Mouse (Mus musculus): ENCODE results near the gene Hes3. TPM values are rescaled to one million over a fixed set of nuclear protein-coding genes. Genes with fewer than 3 reads are reported as not detected.

The Hes3 gene
- polyA plus RNA-seq, 1 experiment from 2014 or later = not detected

GRCm38 (mm10) chr4:152278986-152279385, 12.5 kb downstream of the Hes3 start:
- Histone ChIP-seq H3K9me3 (replicated peaks; ENCODE audit: control insufficient read depth, low read length) (no peaks in the 10 kb centered on the region), H3K27me3 (ENCODE audit: control insufficient read depth, insufficient read depth, low read length) (peaks cover 60% of the 10 kb centered on the region)
- WGBS (ENCODE audit: insufficient replicate concordance) = 85% methylated on average over 23 of the region's 23 CpGs

GRCm38 (mm10) chr4:152277916-152278315, 13.5 kb downstream of the Hes3 start:
- H3K27ac ChIP-seq (ENCODE audit: low read depth, low read length) = no peak overlapping the region
- no peak for ATAC-seq (replicated peaks; ENCODE audit: insufficient number of reproducible peaks, low FRiP score, low TSS enrichment)
- no peaks in the 10 kb centered on the region for H3K36me3 ChIP-seq (ENCODE audit: control insufficient read depth, insufficient read depth, low read length)
- WGBS (ENCODE audit: insufficient replicate concordance) = 71% methylated on average over 2 of the region's 2 CpGs
- no peak overlapping the region for H3K4me3 ChIP-seq (ENCODE audit: low read depth, low read length)
- H3K9ac ChIP-seq (ENCODE audit: low read depth, low read length) = no peak overlapping the region
- H3K9me3 ChIP-seq (replicated peaks; ENCODE audit: control insufficient read depth, low read length) = no peaks in the 10 kb centered on the region
- H3K4me2 ChIP-seq = no peak overlapping the region
- peaks cover 49% of the 10 kb centered on the region for H3K27me3 ChIP-seq (ENCODE audit: control insufficient read depth, insufficient read depth, low read length)
- H3K4me1 ChIP-seq (ENCODE audit: control insufficient read depth, insufficient read depth, low read length) = peaks cover 24% of the 10 kb centered on the region

More at GRCm38 (mm10) chr4:152278986-152279385, 12.5 kb downstream of the Hes3 start:
- Histone ChIP-seq H3K27ac (ENCODE audit: low read depth, low read length) (no peak overlapping the region), H3K4me2 (no peak overlapping the region), H3K4me1 (ENCODE audit: control insufficient read depth, insufficient read depth, low read length) (peaks cover 19% of the 10 kb centered on the region), H3K36me3 (ENCODE audit: control insufficient read depth, insufficient read depth, low read length) (no peaks in the 10 kb centered on the region), H3K4me3 (ENCODE audit: low read depth, low read length) (no peak overlapping the region), H3K9ac (ENCODE audit: low read depth, low read length) (no peak overlapping the region)
- ATAC-seq (replicated peaks; ENCODE audit: insufficient number of reproducible peaks, low FRiP score, low TSS enrichment) = no peak

- Histone ChIP-seq H3K27me3 (ENCODE audit: control insufficient read depth, insufficient read depth, low read length) (peaks cover 37% of the 10 kb centered on the region), H3K36me3 (ENCODE audit: control insufficient read depth, insufficient read depth, low read length) (no peaks in the 10 kb centered on the region), H3K4me2 (no peak overlapping the region), H3K4me3 (ENCODE audit: low read depth, low read length) (no peak overlapping the region), H3K9ac (ENCODE audit: low read depth, low read length) (no peak overlapping the region), H3K27ac (ENCODE audit: low read depth, low read length) (no peak overlapping the region), H3K9me3 (replicated peaks; ENCODE audit: control insufficient read depth, low read length) (no peaks in the 10 kb centered on the region), H3K4me1 (ENCODE audit: control insufficient read depth, insufficient read depth, low read length) (peaks cover 33% of the 10 kb centered on the region)
- ATAC-seq (replicated peaks; ENCODE audit: insufficient number of reproducible peaks, low FRiP score, low TSS enrichment) = no peak
- 45% methylated on average over 10 of the region's 10 CpGs for WGBS (ENCODE audit: insufficient replicate concordance)
Measured at GRCm38 (mm10) chr4:152276389-152277347, 14.8 kb downstream of the Hes3 start.

DNA sequence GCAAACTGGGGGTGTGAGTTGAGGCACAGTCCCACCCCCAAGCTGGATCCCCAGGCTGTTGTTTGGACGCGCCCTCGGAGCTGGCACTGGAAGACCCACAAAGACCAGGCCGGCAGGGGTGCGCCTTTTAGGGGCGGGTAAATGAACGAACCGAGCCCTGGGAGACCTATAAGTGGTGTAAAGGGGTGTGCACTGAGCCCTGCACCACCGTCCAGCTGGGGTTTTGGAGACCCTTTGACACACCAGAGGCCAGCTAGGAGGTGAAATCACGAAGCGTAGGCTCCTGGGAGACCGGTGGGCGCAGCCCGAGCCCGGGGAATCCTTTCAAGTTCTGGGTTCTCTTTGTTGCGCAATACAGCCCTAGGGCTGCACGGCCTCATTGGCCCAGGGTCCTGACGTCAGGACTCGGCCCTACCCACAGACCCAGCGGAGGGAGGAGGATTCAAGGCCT, 16.8 kb downstream of the Hes3 start:
- Histone ChIP-seq H3K9ac (ENCODE audit: low read depth, low read length) (peak overlapping the region; percentile 85), H3K4me1 (ENCODE audit: control insufficient read depth, insufficient read depth, low read length) (peaks cover 34% of the 10 kb centered on the region), H3K27ac (ENCODE audit: low read depth, low read length) (0 out of 2 replicates have a peak overlapping the region, but pooled peaks have one; percentile 84), H3K4me2 (peak overlapping the region; percentile 95), H3K36me3 (ENCODE audit: control insufficient read depth, insufficient read depth, low read length) (no peaks in the 10 kb centered on the region), H3K4me3 (ENCODE audit: low read depth, low read length) (peak overlapping the region; percentile 63), H3K27me3 (ENCODE audit: control insufficient read depth, insufficient read depth, low read length) (peaks cover 17% of the 10 kb centered on the region), H3K9me3 (replicated peaks; ENCODE audit: control insufficient read depth, low read length) (no peaks in the 10 kb centered on the region)
- no peak for ATAC-seq (replicated peaks; ENCODE audit: insufficient number of reproducible peaks, low FRiP score, low TSS enrichment)
- WGBS (ENCODE audit: insufficient replicate concordance) = 2% methylated on average over 20 of the region's 20 CpGs

GRCm38 (mm10) chr4:152273621-152274236, 17.7 kb downstream of the Hes3 start, which contains the start of gene Gpr153:
Gpr153 (plus strand) TSS chr4:152274232.
- peak within 1 kb of the TSS; percentile 95 for H3K4me2 ChIP-seq
- no peaks in the 10 kb centered on the region for H3K36me3 ChIP-seq (ENCODE audit: control insufficient read depth, insufficient read depth, low read length)
- H3K4me3 ChIP-seq (ENCODE audit: low read depth, low read length) = peak within 1 kb of the TSS; percentile 63
- peaks cover 14% of the 10 kb centered on the region for H3K27me3 ChIP-seq (ENCODE audit: control insufficient read depth, insufficient read depth, low read length)
- peak within 1 kb of the TSS; percentile 84 for H3K27ac ChIP-seq (ENCODE audit: low read depth, low read length)
- ATAC-seq (replicated peaks; ENCODE audit: insufficient number of reproducible peaks, low FRiP score, low TSS enrichment) = peak; percentile 53
- under 1% methylated on average over 28 of the region's 48 CpGs for WGBS (ENCODE audit: insufficient replicate concordance)
- H3K9ac ChIP-seq (ENCODE audit: low read depth, low read length) = peak within 1 kb of the TSS; percentile 85
- no peaks in the 10 kb centered on the region for H3K9me3 ChIP-seq (replicated peaks; ENCODE audit: control insufficient read depth, low read length)
- H3K4me1 ChIP-seq (ENCODE audit: control insufficient read depth, insufficient read depth, low read length) = peaks cover 37% of the 10 kb centered on the region

- Histone ChIP-seq H3K9ac (ENCODE audit: low read depth, low read length) (no peak overlapping the region), H3K36me3 (ENCODE audit: control insufficient read depth, insufficient read depth, low read length) (no peaks in the 10 kb centered on the region), H3K4me3 (ENCODE audit: low read depth, low read length) (no peak overlapping the region; the same call in 1 of the 2 replicates), H3K27ac (ENCODE audit: low read depth, low read length) (peak overlapping the region; percentile 84), H3K4me2 (peak overlapping the region; percentile 95), H3K4me1 (ENCODE audit: control insufficient read depth, insufficient read depth, low read length) (peaks cover 37% of the 10 kb centered on the region), H3K27me3 (ENCODE audit: control insufficient read depth, insufficient read depth, low read length) (peaks cover 14% of the 10 kb centered on the region), H3K9me3 (replicated peaks; ENCODE audit: control insufficient read depth, low read length) (no peaks in the 10 kb centered on the region)
- ATAC-seq (replicated peaks; ENCODE audit: insufficient number of reproducible peaks, low FRiP score, low TSS enrichment) = no peak
- 29% methylated on average over 3 of the region's 3 CpGs for WGBS (ENCODE audit: insufficient replicate concordance)
Measured at GRCm38 (mm10) chr4:152273191-152273590, 18.3 kb downstream of the Hes3 start.

GRCm38 (mm10) chr4:152272449-152273049, 18.9 kb downstream of the Hes3 start:
- no peaks in the 10 kb centered on the region for H3K9me3 ChIP-seq (replicated peaks; ENCODE audit: control insufficient read depth, low read length)
- H3K27me3 ChIP-seq (ENCODE audit: control insufficient read depth, insufficient read depth, low read length) = peaks cover 14% of the 10 kb centered on the region
- no peak for ATAC-seq (replicated peaks; ENCODE audit: insufficient number of reproducible peaks, low FRiP score, low TSS enrichment)
- H3K36me3 ChIP-seq (ENCODE audit: control insufficient read depth, insufficient read depth, low read length) = no peaks in the 10 kb centered on the region
- H3K4me1 ChIP-seq (ENCODE audit: control insufficient read depth, insufficient read depth, low read length) = peaks cover 37% of the 10 kb centered on the region
- 24% methylated on average over 9 of the region's 9 CpGs for WGBS (ENCODE audit: insufficient replicate concordance)
- no peak overlapping the region for H3K4me2 ChIP-seq
- no peak overlapping the region for H3K4me3 ChIP-seq (ENCODE audit: low read depth, low read length)
- H3K27ac ChIP-seq (ENCODE audit: low read depth, low read length) = peak overlapping the region; percentile 84
- 0 out of 2 replicates have a peak overlapping the region, but pooled peaks have one; percentile 18 for H3K9ac ChIP-seq (ENCODE audit: low read depth, low read length)

- peaks cover 14% of the 10 kb centered on the region for H3K27me3 ChIP-seq (ENCODE audit: control insufficient read depth, insufficient read depth, low read length)
- H3K4me1 ChIP-seq (ENCODE audit: control insufficient read depth, insufficient read depth, low read length) = peaks cover 37% of the 10 kb centered on the region
- H3K9ac ChIP-seq (ENCODE audit: low read depth, low read length) = 0 out of 2 replicates have a peak overlapping the region, but pooled peaks have one; percentile 18
- H3K4me3 ChIP-seq (ENCODE audit: low read depth, low read length) = no peak overlapping the region
- no peaks in the 10 kb centered on the region for H3K9me3 ChIP-seq (replicated peaks; ENCODE audit: control insufficient read depth, low read length)
- peak overlapping the region; percentile 84; the same call in 1 of the 2 replicates for H3K27ac ChIP-seq (ENCODE audit: low read depth, low read length)
- no peak overlapping the region for H3K4me2 ChIP-seq
- no peaks in the 10 kb centered on the region for H3K36me3 ChIP-seq (ENCODE audit: control insufficient read depth, insufficient read depth, low read length)
- WGBS (ENCODE audit: insufficient replicate concordance) = 70% methylated on average over 7 of the region's 7 CpGs
- ATAC-seq (replicated peaks; ENCODE audit: insufficient number of reproducible peaks, low FRiP score, low TSS enrichment) = no peak
Measured at GRCm38 (mm10) chr4:152272006-152272405, 19.5 kb downstream of the Hes3 start.

Data from heart, embryonic 11.5 days (tissue).